Mouse (Mus musculus) c-Kit-negative CD71-positive TER-119-positive erythroid progenitor cells, embryonic 14.5 days (primary cell): ENCODE results near the gene Zfp975.
"Not testable (repeated sequence)": the region's sequence is repeated elsewhere in the genome, so short reads cannot be mapped to it uniquely, and the experiment has no call there.

Experiments
- DNase-seq: peaks from one replicate; pipeline ENCODE4 v3.0.0-alpha.2; 2013; ENCODE audit warnings: low read depth, low spot score

The Zfp975 gene

DNA sequence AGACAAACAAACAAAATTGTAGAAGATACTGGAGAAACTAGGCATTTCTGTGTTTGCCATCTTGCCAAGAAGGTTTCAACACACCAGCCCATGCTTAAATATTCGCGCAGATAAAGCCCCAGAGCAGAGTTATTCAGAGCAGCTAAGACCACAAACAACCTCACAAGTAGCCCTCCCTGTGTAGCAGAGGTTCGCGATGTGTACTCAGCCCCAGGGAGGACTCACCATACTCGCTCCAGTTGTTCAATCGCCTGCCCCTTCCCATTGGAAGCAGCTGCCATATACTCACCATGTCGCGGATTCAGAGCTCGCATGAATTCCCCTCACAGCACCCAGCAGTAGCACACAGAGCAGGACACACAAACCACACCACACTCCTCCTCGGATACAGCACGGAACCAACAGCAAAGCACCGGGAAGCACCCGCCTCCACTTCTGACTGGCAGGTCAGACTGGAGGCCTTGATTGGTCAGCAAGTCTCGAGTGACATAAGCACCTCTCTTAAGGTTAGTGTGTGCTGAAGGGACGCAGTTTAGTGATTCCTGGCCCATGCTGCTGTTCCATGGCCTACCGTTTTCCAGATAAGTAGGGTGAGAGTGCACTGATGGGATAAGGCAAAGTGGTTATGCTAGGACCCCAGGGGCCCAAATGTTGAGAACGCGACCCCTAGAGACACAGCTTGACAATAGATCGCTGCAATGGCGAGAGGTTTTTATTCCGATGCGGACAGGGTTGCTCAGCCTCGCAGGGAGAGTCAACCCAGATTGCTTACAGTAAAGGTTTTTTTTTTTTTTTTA, at the start of gene Zfp975:
TSS of gene Zfp975 (minus strand) at position 381 of the 797 bp plus-strand sequence.
- DNase-seq = peak; percentile 15

- no peak for DNase-seq
Observed at GRCm38 (mm10) chr7:42738536-42739210, 46.1 kb upstream of the Zfp975 start.

- not testable (repeated sequence) for DNase-seq
Observed at GRCm38 (mm10) chr7:42726917-42727316, 34.4 kb upstream of the Zfp975 start, which contains the start of gene Gm17067. Gene Gm17067 (minus strand): TSS chr7:42727017.

GRCm38 (mm10) chr7:42693251-42693650, 709 bp upstream of the Zfp975 start:
- not testable (repeated sequence) for DNase-seq

GRCm38 (mm10) chr7:42680081-42680480, 12.5 kb downstream of the Zfp975 start:
- not testable (repeated sequence) for DNase-seq

DNA sequence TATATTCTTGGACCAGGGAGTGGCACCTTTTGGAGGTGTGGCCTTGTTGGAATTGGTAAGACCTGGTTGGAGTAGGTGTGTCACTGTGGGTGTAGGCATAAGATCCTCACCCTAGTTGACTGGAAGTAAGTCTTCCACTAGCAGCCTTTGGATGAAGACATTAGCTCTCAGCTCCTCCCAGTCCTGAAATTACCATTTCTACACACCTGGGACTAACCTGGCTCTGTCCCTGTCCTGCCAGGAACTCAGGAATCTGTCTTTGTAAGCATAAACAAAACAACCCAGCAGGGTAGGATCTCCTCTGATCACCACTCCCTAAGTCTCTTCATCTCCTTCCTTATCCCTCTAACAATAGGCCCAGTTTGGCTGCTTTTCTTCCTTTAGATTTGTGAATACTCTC, 12.9 kb downstream of the Zfp975 start:
- DNase-seq = not testable (repeated sequence)

- DNase-seq = not testable (repeated sequence)
Observed at GRCm38 (mm10) chr7:42660140-42660539, 32.4 kb downstream of the Zfp975 start.

DNA sequence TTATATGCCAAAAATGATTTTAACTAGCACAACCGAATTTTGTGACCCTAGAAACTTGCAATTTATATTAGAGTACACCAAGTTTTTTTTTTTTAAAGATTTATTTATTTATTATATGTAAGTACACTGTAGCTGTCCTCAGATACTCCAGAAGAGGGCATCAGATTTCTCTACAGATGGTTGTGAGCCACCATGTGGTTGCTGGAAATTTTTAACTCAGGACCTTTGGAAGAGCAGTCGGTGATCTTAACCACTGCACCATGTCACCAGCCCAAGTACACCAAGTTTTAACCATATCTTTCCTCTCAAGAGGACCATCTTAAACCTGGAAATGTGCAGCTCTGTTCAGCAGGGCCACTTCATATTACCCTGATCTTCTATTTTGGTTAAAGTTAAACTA, 37.3 kb downstream of the Zfp975 start:
- not testable (repeated sequence) for DNase-seq

- DNase-seq = not testable (repeated sequence)
Observed at GRCm38 (mm10) chr7:42643120-42643620, 49.4 kb downstream of the Zfp975 start.

DNA sequence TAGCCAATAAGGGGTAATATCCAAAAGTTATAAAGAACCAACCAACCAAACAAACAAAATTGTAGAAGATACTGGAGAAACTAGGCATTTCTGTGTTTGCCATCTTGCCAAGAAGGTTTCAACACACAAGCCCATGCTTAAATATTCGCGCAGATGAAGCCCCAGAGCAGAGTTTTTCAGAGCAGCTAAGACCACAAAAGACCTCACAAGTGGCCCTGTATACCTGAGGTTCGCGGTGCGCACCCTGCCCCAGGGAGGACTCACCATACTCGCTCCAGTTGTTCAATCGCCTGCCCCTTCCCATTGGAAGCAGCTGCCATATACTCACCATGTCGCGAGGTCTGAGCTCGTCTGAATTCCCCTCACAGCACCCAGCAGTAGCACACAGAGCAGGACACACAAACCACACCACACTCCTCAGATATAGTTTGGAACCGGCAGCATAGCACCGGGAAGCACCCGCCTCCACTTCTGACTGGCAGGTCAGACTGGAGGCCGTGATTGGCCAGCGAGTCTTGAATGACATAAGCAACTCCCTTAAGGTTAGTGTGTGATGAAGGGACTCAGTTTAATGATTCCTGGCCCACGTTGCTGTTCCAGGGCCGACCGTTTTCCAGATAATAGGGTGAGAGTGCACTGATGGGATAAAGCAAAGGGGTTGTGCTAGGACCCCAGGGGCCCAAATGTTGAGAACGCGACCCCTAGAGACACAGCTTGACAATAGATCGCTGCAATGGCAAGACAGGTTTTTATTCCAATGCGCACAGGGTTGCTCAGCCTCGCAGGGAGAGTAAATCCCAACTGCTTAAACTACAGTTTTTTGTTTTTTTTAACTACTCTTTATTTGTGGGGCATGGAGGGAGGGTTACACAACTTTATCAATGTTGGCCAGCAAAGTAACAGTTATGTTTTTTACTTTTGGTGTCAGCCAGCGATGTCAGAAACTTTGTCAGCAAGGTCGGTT, 50.1 kb downstream of the Zfp975 start, which contains the start of gene Zfp976:
TSS of gene Zfp976 (minus strand) at position 437 of the 964 bp plus-strand sequence.
- peak; percentile 27 for DNase-seq

DNA sequence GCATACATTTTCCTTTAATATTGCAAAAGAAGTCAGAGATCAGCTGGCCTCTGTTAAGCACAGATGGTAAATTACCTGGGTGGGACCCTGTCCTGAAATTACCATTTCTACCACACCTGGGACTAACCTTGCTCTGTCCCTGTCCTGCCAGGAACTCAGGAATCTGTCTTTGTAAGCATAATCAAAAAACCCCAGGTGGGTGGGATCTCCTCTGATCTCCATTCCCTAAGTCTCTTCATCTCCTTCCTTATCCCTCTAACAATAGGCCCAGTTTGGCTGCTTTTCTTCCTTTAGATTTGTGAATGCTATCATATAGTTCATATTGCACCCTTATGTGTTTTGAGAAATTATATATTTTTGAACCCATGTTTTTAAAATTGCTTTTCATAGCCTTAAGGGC, 61.5 kb downstream of the Zfp975 start:
- DNase-seq = not testable (repeated sequence)
